Mouse (Mus musculus) embryonic facial prominence, embryonic 11.5 days (tissue): ENCODE measurements around the gene Rcor1. TPM values are rescaled to one million over a fixed set of nuclear protein-coding genes. Genes with fewer than 3 reads are reported as not detected.
A peak's percentile ranks its signal among the peaks of the same experiment; 100 is the strongest.

Experiments used
- ATAC-seq: fragments of 200-750 bp; cut with Nextera tagmentation; replicated peaks from 2 replicates; pipeline ENCODE4 v1.8.0; 2017; ENCODE audit warnings: low read depth; ENCODE audit not compliant: insufficient number of reproducible peaks, low FRiP score, low TSS enrichment
- DNase-seq: peaks from one replicate; pipeline ENCODE4 v3.0.0-alpha.2; 2015; ENCODE audit warnings: low spot score
- H3K27ac ChIP-seq: fragments of 300-500 bp; sonication (generic); replicated peaks from 2 replicates; pipeline ENCODE4 v1.5.1; 2014; ENCODE audit warnings: mild to moderate bottlenecking, low read depth, low read length, control low read depth
- H3K27me3 ChIP-seq: fragments of 300-500 bp; sonication (generic); 2 replicates; pipeline ENCODE4 v1.6.1; 2014; ENCODE audit warnings: mild to moderate bottlenecking, low read length, moderate library complexity, mixed read lengths; ENCODE audit not compliant: control insufficient read depth, insufficient read depth
- H3K36me3 ChIP-seq: fragments of 300-500 bp; sonication (generic); replicated peaks from 2 replicates; pipeline ENCODE4 v1.6.1; 2014; ENCODE audit warnings: low read depth, mild to moderate bottlenecking, low read length, moderate library complexity, mixed read lengths; ENCODE audit not compliant: control insufficient read depth, insufficient read depth
- H3K4me1 ChIP-seq: fragments of 300-500 bp; sonication (generic); 2 replicates; pipeline ENCODE4 v1.6.1; 2014; ENCODE audit warnings: low read length, mixed read lengths; ENCODE audit not compliant: control insufficient read depth, insufficient read depth
- H3K4me2 ChIP-seq: fragments of 300-500 bp; sonication (generic); 2 replicates; pipeline ENCODE4 v1.6.1; 2014; ENCODE audit warnings: low read depth, mild to moderate bottlenecking, control low read depth, low read length, moderate library complexity
- H3K4me3 ChIP-seq: fragments of 300-500 bp; sonication (generic); 2 replicates; pipeline ENCODE4 v1.5.1; 2014; ENCODE audit warnings: low read depth, low read length, control low read depth
- H3K9ac ChIP-seq: fragments of 300-500 bp; sonication (generic); replicated peaks from 2 replicates; pipeline ENCODE4 v1.6.1; 2014; ENCODE audit warnings: mild to moderate bottlenecking, control low read depth, low read length
- H3K9me3 ChIP-seq: fragments of 300-500 bp; sonication (generic); replicated peaks from 2 replicates; pipeline ENCODE4 v1.6.1; 2016; ENCODE audit warnings: mild to moderate bottlenecking, low read length, inconsistent platforms, mixed read lengths; ENCODE audit not compliant: control insufficient read depth
- WGBS: fragments of 180-500 bp; shearing (Covaris S2); extraction: QIAGEN DNeasy Blood & Tissue Kit; methylation state at CpG from one replicate; pipeline ENCODE4 v1.1.7; 2014; 5-methylcytosine and 5-hydroxymethylcytosine counted together
- polyA plus RNA-seq: library from polyadenylated mRNA; unstranded; fragments of >200 nt; fragmentation: Nextera tagmentation; extraction: Ambion mirVana; gene quantifications from 2 replicates; pipeline ENCODE4 v1.2.1, GENCODE M21; 2014

The Rcor1 gene
- 13.6 and 16.9 TPM in 2 replicates for polyA plus RNA-seq

GRCm38 (mm10) chr12:111038976-111039612, at the start of gene Rcor1:
Gene Rcor1, plus strand, starts transcription at chr12:111039351.
- 0% methylated on average over 33 of the region's 76 CpGs for WGBS
- no peaks in the 10 kb centered on the region for H3K9me3 ChIP-seq

GRCm38 (mm10) chr12:110989409-110989808, 49.7 kb upstream of the Rcor1 start:
- no peak overlapping the region for H3K27ac ChIP-seq

More at GRCm38 (mm10) chr12:111038976-111039612, at the start of gene Rcor1:
- H3K36me3 ChIP-seq, result no peaks in the 10 kb centered on the region
- DNase-seq, result peak; percentile 99
- H3K4me2 ChIP-seq, result peak within 1 kb of the TSS; percentile 84
- H3K4me1 ChIP-seq, result no peaks in the 10 kb centered on the region
- peak; percentile 97 for ATAC-seq
- no peaks in the 10 kb centered on the region for H3K27me3 ChIP-seq
- H3K4me3 ChIP-seq, result peak within 1 kb of the TSS; percentile 96
- H3K27ac ChIP-seq, result peak within 1 kb of the TSS; percentile 99
- H3K9ac ChIP-seq, result peak within 1 kb of the TSS; percentile 97

GRCm38 (mm10) chr12:110990500-110990899, 48.7 kb upstream of the Rcor1 start:
- no peak overlapping the region for H3K4me2 ChIP-seq
- H3K27ac ChIP-seq, result no peak overlapping the region
- no peaks in the 10 kb centered on the region for H3K36me3 ChIP-seq
- WGBS, result 90% methylated on average over 7 of the region's 7 CpGs
- H3K27me3 ChIP-seq, result no peaks in the 10 kb centered on the region
- H3K4me1 ChIP-seq, result no peaks in the 10 kb centered on the region
- no peak for ATAC-seq
- H3K9me3 ChIP-seq, result no peaks in the 10 kb centered on the region
- no peak for DNase-seq
- no peak overlapping the region for H3K9ac ChIP-seq
- H3K4me3 ChIP-seq, result no peak overlapping the region

More at GRCm38 (mm10) chr12:110989409-110989808, 49.7 kb upstream of the Rcor1 start:
- Histone ChIP-seq H3K9ac (no peak overlapping the region), H3K36me3 (no peaks in the 10 kb centered on the region), H3K4me3 (no peak overlapping the region), H3K27me3 (no peaks in the 10 kb centered on the region), H3K4me1 (no peaks in the 10 kb centered on the region), H3K4me2 (no peak overlapping the region), H3K9me3 (no peaks in the 10 kb centered on the region)
- 87% methylated on average over 3 of the region's 3 CpGs for WGBS
- DNase-seq, result no peak
- ATAC-seq, result no peak

GRCm38 (mm10) chr12:110991361-110992127, 47.6 kb upstream of the Rcor1 start:
- WGBS, result 3% methylated on average over 23 of the region's 23 CpGs
- peak; percentile 88 for DNase-seq
- Histone ChIP-seq H3K27me3 (no peaks in the 10 kb centered on the region), H3K4me1 (no peaks in the 10 kb centered on the region), H3K4me2 (peak overlapping the region; percentile 60), H3K4me3 (peak overlapping the region; percentile 40), H3K9ac (peak overlapping the region; percentile 73), H3K9me3 (no peaks in the 10 kb centered on the region), H3K27ac (peak overlapping the region; percentile 31; the same call in 1 of the 2 replicates), H3K36me3 (no peaks in the 10 kb centered on the region)
- ATAC-seq, result peak; percentile 92

- Histone ChIP-seq H3K9ac (peak overlapping the region; percentile 73), H3K4me3 (peak overlapping the region; percentile 40), H3K27ac (peak overlapping the region; percentile 31; the same call in 1 of the 2 replicates), H3K9me3 (no peaks in the 10 kb centered on the region), H3K4me1 (no peaks in the 10 kb centered on the region), H3K36me3 (no peaks in the 10 kb centered on the region), H3K4me2 (peak overlapping the region; percentile 60), H3K27me3 (no peaks in the 10 kb centered on the region)
- DNase-seq (peak; percentile 93), ATAC-seq (peak; percentile 89)
- under 1% methylated on average over 24 of the region's 24 CpGs for WGBS
Observed at GRCm38 (mm10) chr12:110992128-110992553, 47.0 kb upstream of the Rcor1 start.

GRCm38 (mm10) chr12:110992771-110993170, 46.4 kb upstream of the Rcor1 start:
- no peaks in the 10 kb centered on the region for H3K36me3 ChIP-seq
- H3K27me3 ChIP-seq, result no peaks in the 10 kb centered on the region
- H3K9ac ChIP-seq, result no peak overlapping the region; the same call in 1 of the 2 replicates
- H3K4me3 ChIP-seq, result peak overlapping the region; percentile 40; the same call in 1 of the 2 replicates
- H3K27ac ChIP-seq, result no peak overlapping the region
- 75% methylated on average over 12 of the region's 12 CpGs for WGBS
- no peak overlapping the region for H3K4me2 ChIP-seq
- ATAC-seq (no peak), DNase-seq (no peak)
- H3K9me3 ChIP-seq, result no peaks in the 10 kb centered on the region
- no peaks in the 10 kb centered on the region for H3K4me1 ChIP-seq

- Histone ChIP-seq H3K27ac (no peak overlapping the region), H3K27me3 (no peaks in the 10 kb centered on the region), H3K9ac (no peak overlapping the region), H3K9me3 (no peaks in the 10 kb centered on the region), H3K4me2 (no peak overlapping the region), H3K4me1 (no peaks in the 10 kb centered on the region), H3K36me3 (no peaks in the 10 kb centered on the region), H3K4me3 (no peak overlapping the region)
- DNase-seq (no peak), ATAC-seq (no peak)
- 91% methylated on average over 3 of the region's 3 CpGs for WGBS
Observed at GRCm38 (mm10) chr12:110993226-110993625, 45.9 kb upstream of the Rcor1 start.

- no peak overlapping the region for H3K9ac ChIP-seq
- no peaks in the 10 kb centered on the region for H3K36me3 ChIP-seq
- 46% methylated on average over 12 of the region's 12 CpGs for WGBS
- H3K4me3 ChIP-seq, result no peak overlapping the region
- H3K27me3 ChIP-seq, result no peaks in the 10 kb centered on the region
- H3K4me2 ChIP-seq, result no peak overlapping the region
- ATAC-seq (no peak), DNase-seq (no peak)
- H3K9me3 ChIP-seq, result no peaks in the 10 kb centered on the region
- H3K4me1 ChIP-seq, result no peaks in the 10 kb centered on the region
- H3K27ac ChIP-seq, result no peak overlapping the region
Observed at GRCm38 (mm10) chr12:110994666-110995065, 44.5 kb upstream of the Rcor1 start.
